Mouse (Mus musculus): ENCODE measurements around the gene Grip1. TPM values are rescaled to one million over a fixed set of nuclear protein-coding genes. Genes with fewer than 3 reads are reported as not detected.

The Grip1 gene
- 4.2 TPM for polyA plus RNA-seq (2014; fragmentation: Illumina TruSeq; extraction: RNeasy Lipid Tissue Mini Kit (QIAGEN cat#74804); ENCODE audit: low read depth, low replicate concordance)

DNA sequence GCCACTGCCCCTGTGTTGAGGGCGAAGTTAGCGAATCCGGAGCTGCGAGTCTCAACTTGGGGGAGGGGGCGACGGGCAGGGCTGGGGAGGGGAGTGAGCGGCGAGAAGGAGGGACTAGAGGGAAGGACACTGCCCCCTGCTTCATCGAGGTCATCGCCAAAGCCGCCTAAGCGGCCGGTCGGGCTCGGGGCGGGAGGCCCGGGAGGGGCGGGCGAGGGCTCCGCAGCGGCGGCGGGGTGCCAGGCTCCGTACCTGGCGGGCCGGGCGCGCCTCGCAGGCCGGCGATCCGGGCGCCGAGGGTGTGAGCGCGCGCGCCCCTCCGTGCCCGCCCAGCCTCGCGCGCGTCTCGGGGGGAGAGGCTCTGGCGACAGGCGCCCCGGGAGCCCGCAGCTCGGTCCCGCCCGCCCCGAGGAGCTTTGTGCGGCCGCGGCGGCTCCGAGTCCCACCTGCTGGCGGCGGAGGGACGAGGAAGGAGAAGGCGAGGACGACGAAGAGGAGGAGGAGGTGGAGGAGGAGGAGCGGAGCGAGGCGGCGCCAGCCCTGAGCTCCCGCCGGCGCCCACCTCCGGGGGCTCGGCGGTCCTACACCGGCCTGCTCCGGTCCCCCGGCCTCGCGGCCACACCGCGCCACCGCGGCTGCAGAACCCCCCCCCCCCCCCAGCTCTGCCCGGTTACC lies at the start of gene Grip1:
Gene Grip1 (plus strand): TSS at position 400 of the 675 bp plus-strand sequence.

DNA sequence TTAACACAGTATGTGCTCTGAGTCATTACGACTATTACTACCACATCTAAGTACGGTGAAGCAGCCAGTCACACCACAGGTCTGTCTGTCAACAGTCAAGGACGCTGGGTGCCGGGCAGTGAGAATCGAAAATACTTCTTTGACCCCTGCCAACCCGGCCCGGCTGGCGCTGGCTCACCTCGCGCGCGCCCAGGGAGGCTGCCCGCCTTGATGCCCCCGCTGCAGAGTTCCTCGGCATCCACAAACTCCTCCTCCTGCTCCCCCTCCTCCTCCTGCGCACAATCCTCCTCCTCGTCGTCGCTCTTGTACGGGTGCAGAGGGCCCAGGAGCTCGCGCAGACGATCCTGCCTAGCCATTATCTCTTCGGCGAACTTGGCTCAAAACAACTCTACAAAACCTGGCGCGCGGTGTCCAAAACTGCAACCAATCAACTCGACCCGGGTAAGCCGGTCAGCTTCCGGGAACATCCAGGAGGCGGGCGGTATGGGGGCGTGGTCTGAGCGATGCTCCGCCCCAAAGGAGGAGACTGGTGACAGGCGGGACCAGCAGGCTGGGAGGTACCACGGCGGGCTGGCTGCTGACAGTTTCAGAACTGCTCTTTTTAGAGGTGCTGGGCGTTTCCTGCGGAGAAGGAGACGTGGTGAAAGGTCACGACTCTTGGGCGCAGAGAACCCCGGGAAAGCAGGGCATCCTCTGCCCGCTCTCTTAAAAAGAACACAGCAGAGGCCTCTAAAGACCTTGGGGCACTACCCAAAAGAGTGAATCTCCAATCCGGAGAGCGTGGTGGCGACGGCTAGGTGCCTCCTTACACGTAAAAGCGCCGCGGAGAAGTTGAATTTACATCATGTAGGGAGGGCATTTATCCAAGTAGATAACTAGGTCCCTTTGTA lies 659.1 kb downstream of the Grip1 start, which contains the start of gene Helb:
Gene Helb (minus strand): TSS at position 481 of the 890 bp plus-strand sequence.

Other genes starting within 250 kb of the Grip1 start
- gene Cand1, start 213.8 kb upstream of the Grip1 start, polyA plus RNA-seq (2014; fragmentation: Illumina TruSeq; extraction: RNeasy Lipid Tissue Mini Kit (QIAGEN cat#74804); ENCODE audit: low read depth, low replicate concordance) = 29.7 TPM